Mouse (Mus musculus): ENCODE measurements around the gene Pnldc1. TPM values are rescaled to one million over a fixed set of nuclear protein-coding genes. Genes with fewer than 3 reads are reported as not detected.
A peak's percentile ranks its signal among the peaks of the same experiment; 100 is the strongest.
"Not testable (repeated sequence)": the region's sequence is repeated elsewhere in the genome, so short reads cannot be mapped to it uniquely, and the experiment has no call there.

Pnldc1 gene
- 2.2 and 2.3 TPM in 2 replicates for polyA plus RNA-seq (2015; fragmentation: Nextera tagmentation; extraction: Ambion mirVana)

DNA sequence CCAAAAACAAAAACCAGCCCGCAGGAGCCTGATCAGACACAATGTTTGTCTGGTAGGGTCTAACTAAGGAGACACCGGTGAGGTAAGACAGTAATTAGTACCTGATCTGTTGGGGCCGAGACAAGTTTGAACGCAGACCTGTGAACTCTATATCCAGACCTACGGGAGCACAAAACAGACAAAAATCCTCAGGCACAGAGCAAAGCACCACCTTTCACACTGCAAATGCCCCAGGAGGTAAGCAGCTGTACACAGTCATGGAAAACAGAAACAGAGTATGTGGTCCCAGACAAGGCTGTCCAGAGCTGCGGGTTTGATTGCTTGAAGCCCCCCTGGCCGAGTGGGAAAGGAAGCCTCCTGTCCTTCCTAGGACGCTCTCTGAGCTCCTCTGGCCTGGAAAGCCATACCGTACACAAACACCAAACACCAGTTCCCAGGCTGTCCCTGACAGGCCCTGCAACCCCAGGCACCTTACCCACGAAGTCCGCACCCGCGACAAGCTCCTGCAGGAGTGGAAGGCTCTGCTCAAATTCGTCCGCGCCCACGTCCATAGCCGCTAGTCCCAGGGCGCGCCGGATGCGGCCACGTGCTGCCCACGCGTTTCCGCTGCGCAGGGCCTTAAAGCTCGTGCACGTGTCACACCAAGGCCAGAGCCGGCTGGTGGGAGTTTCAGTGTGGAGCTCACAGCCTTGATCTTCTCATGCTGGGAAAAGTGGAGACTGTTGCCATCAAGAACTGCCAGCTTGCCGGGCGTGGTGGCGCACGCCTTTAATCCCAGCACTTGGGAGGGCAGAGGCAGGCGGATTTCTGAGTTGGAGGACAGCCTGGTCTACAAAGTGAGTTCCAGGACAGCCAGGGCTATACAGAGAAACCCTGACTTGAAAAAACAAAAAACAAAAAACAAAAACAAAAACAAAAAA lies at the start of gene Pnldc1:
Pnldc1 (minus strand) TSS at position 870 of the 920 bp plus-strand sequence.
- 84% methylated on average over 35 of the region's 35 CpGs for WGBS
- no peaks in the 10 kb centered on the region for H3K9me3 ChIP-seq (ENCODE audit: control insufficient read depth, low read length)
- no peak for ATAC-seq
- no peak within 1 kb of the TSS for H3K9ac ChIP-seq (replicated peaks; ENCODE audit: low read depth, low read length)
- H3K36me3 ChIP-seq (ENCODE audit: control insufficient read depth, insufficient read depth): peaks cover 16% of the 10 kb centered on the region
- H3K4me3 ChIP-seq (replicated peaks; ENCODE audit: low read length): no peak within 1 kb of the TSS
- H3K27ac ChIP-seq (ENCODE audit: low read length): no peak within 1 kb of the TSS
- no peaks in the 10 kb centered on the region; the same call in 1 of the 2 replicates for H3K4me1 ChIP-seq (replicated peaks; ENCODE audit: control insufficient read depth, insufficient read depth, low read length)
- H3K4me2 ChIP-seq (ENCODE audit: low read length): no peak within 1 kb of the TSS
- H3K27me3 ChIP-seq (replicated peaks; ENCODE audit: control insufficient read depth, insufficient read depth, low read length): no peaks in the 10 kb centered on the region

DNA sequence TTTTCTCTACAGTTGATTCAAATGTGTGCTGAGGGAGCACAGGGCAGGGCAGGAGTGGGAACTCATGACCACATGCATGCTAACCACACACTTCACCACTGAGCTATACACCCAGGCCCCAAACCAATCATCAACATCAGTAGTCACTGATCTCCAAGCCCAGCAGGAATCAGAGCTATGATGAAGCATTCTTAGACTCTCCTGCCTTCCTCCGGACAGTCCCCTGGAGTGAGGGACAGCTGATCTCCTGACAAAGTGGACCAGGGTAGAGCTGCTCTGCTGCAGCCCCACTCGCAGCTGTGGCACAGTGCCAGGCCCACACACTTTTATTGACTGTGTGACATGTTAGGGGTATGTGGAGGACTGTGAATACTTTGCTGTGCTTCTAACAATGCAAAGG lies 49.3 kb upstream of the Pnldc1 start:
- not testable (repeated sequence) for H3K27ac ChIP-seq (ENCODE audit: low read length); H3K27me3 ChIP-seq (replicated peaks; ENCODE audit: control insufficient read depth, insufficient read depth, low read length); H3K4me1 ChIP-seq (replicated peaks; ENCODE audit: control insufficient read depth, insufficient read depth, low read length); H3K9me3 ChIP-seq (ENCODE audit: control insufficient read depth, low read length); ATAC-seq; H3K9ac ChIP-seq (replicated peaks; ENCODE audit: low read depth, low read length); H3K36me3 ChIP-seq (ENCODE audit: control insufficient read depth, insufficient read depth)
- WGBS: 22% methylated on average over 1 of the region's 2 CpGs
- H3K4me2 ChIP-seq (ENCODE audit: low read length): peak overlapping the region; percentile 47
- peak overlapping the region; percentile 30 for H3K4me3 ChIP-seq (replicated peaks; ENCODE audit: low read length)

DNA sequence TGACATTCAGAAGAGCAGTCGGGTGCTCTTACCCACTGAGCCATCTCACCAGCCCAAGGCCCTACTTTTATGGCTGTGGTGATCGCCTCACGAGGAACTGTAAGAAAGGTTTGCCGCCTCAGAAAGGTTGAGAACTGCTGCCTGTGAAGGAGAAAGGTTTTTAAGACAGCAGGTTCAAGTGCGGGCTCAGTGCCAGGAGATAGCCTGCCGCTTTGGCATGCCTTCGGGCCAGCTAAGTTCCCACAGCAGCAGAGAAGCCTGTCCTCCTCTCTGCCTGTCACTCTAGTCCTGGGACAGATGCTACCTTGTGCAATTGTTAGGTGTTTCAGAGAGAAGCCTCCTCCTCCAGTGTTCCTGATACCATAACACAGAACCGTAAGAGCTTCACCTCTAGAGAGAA lies 46.6 kb upstream of the Pnldc1 start:
- Histone ChIP-seq H3K9me3 (ENCODE audit: control insufficient read depth, low read length) (no peaks in the 10 kb centered on the region), H3K4me3 (replicated peaks; ENCODE audit: low read length) (no peak overlapping the region), H3K27ac (ENCODE audit: low read length) (no peak overlapping the region), H3K4me2 (ENCODE audit: low read length) (no peak overlapping the region), H3K4me1 (replicated peaks; ENCODE audit: control insufficient read depth, insufficient read depth, low read length) (peaks cover 8% of the 10 kb centered on the region), H3K36me3 (ENCODE audit: control insufficient read depth, insufficient read depth) (peaks cover 4% of the 10 kb centered on the region), H3K27me3 (replicated peaks; ENCODE audit: control insufficient read depth, insufficient read depth, low read length) (no peaks in the 10 kb centered on the region), H3K9ac (replicated peaks; ENCODE audit: low read depth, low read length) (no peak overlapping the region)
- ATAC-seq: no peak
- 87% methylated on average over 8 of the region's 8 CpGs for WGBS

DNA sequence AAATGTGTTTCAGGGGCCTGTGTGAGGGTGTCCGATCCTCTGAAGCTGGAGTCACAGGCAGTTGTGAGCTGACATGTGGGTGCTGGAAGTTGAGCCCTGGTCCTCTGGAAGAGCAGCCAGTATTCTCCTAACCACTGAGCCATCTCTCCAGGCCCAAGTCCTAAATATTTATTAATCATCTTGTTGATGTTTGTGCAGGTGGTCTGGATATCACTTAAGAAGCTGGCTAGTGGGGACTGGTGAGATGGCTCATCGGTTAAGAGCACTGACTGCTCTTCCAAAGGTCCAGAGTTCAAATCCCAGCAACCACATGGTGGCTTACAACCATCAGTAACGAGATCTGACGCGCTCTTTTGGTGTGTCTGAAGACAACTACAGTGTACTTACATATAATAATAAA lies 39.6 kb upstream of the Pnldc1 start:
- Histone ChIP-seq H3K4me2 (ENCODE audit: low read length) (no peak overlapping the region), H3K4me1 (replicated peaks; ENCODE audit: control insufficient read depth, insufficient read depth, low read length) (no peaks in the 10 kb centered on the region), H3K27ac (ENCODE audit: low read length) (no peak overlapping the region), H3K9ac (replicated peaks; ENCODE audit: low read depth, low read length) (no peak overlapping the region), H3K4me3 (replicated peaks; ENCODE audit: low read length) (no peak overlapping the region), H3K36me3 (ENCODE audit: control insufficient read depth, insufficient read depth) (peaks cover 34% of the 10 kb centered on the region), H3K9me3 (ENCODE audit: control insufficient read depth, low read length) (no peaks in the 10 kb centered on the region), H3K27me3 (replicated peaks; ENCODE audit: control insufficient read depth, insufficient read depth, low read length) (no peaks in the 10 kb centered on the region)
- no peak for ATAC-seq
- WGBS: 97% methylated on average over 5 of the region's 5 CpGs

DNA sequence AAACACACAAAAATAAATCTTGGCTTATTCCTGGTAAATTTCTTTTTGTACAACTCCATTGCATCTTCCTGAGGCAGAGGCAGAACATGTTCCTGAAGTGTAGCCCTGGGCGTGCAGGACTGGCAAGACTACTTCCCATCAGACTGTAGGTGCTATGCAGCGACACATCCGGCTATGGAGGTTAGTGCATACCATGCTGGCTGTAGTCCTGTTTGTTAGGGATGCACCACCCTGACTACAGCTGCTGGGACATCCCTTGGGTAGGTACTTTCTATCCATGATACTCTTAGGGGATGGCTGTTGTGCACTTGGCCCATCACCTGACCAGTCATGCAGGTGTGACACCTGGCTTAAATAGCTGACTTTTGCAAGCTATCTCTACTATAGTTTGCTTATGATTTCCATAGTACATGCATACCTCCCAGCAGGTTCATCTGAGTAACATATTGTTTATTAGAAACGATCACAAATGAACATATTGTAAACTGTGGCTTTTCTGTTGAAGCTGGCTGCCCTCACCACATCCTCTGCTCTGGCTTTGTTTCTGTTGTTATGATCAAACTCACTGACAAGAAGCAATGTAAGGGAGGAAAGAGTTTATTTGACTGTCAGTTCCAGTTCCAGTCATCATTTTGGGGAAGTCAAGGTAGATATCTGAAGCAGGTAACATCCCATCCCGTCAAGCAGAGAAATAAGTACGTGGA lies 32.6 kb upstream of the Pnldc1 start:
- Histone ChIP-seq H3K9me3 (ENCODE audit: control insufficient read depth, low read length) (no peaks in the 10 kb centered on the region), H3K4me3 (replicated peaks; ENCODE audit: low read length) (no peak overlapping the region), H3K4me2 (ENCODE audit: low read length) (no peak overlapping the region), H3K4me1 (replicated peaks; ENCODE audit: control insufficient read depth, insufficient read depth, low read length) (peaks cover 6% of the 10 kb centered on the region), H3K27ac (ENCODE audit: low read length) (no peak overlapping the region), H3K36me3 (ENCODE audit: control insufficient read depth, insufficient read depth) (peaks cover 24% of the 10 kb centered on the region), H3K9ac (replicated peaks; ENCODE audit: low read depth, low read length) (no peak overlapping the region), H3K27me3 (replicated peaks; ENCODE audit: control insufficient read depth, insufficient read depth, low read length) (no peaks in the 10 kb centered on the region)
- 90% methylated on average over 6 of the region's 6 CpGs for WGBS
- no peak for ATAC-seq

DNA sequence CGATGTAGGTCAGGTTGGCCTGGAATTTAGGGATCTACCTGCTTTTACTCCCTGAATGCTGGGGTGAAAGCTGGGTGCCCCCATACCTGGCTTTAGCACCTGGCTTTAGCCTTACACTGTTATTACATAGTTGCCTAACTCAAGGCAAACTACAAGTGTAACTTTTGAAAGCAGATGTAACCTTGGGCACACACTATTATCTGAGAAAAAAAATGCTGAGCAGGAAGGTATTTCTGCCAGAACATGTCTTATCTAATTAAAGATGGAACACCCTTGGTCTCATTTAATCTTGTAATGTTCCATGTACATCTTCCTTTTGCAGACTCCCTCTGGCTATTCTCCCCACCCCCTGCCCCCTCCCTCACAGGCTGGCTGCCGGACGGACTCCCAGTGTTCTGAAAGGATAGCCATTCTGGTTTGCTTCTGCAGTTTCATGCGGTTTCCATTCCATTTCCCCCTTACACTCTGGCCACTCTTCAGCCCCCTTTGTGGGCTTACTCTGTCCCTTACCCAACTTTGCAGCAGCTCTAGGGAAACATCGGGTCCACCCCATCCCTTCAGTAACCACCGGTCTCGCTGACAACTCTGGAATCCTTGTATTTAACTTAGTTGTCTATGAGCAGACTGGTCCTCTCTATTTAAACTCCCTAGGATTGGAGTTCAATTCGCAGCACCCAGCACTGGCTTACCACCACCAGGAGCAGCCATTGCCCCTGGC lies 31.7 kb upstream of the Pnldc1 start:
- Histone ChIP-seq H3K4me3 (replicated peaks; ENCODE audit: low read length) (no peak overlapping the region), H3K9me3 (ENCODE audit: control insufficient read depth, low read length) (no peaks in the 10 kb centered on the region), H3K4me1 (replicated peaks; ENCODE audit: control insufficient read depth, insufficient read depth, low read length) (peaks cover 6% of the 10 kb centered on the region), H3K27ac (ENCODE audit: low read length) (no peak overlapping the region), H3K9ac (replicated peaks; ENCODE audit: low read depth, low read length) (no peak overlapping the region), H3K36me3 (ENCODE audit: control insufficient read depth, insufficient read depth) (peaks cover 24% of the 10 kb centered on the region), H3K27me3 (replicated peaks; ENCODE audit: control insufficient read depth, insufficient read depth, low read length) (no peaks in the 10 kb centered on the region), H3K4me2 (ENCODE audit: low read length) (no peak overlapping the region)
- no peak for ATAC-seq
- 72% methylated on average over 8 of the region's 8 CpGs for WGBS

DNA sequence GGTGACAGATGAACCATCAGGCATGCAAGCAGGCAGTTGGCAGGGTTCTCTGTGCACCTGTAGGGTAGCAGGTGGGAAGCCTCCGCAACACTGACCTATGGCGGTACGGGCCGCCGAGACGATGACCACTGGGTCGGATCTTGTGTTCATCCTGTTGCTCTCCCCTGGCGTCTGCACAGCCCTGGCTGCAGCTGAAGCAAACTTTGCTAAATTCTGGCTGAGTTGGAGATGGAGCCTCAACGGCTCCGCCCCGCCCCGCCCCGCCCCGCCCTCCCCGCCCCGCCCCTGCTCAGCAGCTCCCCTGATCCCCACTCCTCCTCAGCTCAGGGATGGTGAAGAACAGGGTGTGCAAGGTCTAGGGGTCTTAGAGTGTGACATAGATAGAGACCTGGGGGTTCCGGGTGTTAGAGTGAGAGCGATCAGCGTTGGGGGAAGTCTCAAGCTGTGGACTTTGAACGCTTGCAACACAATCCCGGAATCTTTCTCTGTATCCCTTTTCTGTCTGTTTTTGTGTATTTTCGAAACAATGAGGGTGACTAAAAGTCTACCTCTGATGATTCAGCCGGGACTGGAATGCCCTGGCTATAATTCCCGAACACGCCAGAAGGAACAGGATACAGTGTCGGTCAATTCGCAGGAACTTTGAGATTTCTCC lies 30.2 kb upstream of the Pnldc1 start, which contains the start of gene Acat3:
Acat3 (minus strand) TSS at position 450 of the 655 bp plus-strand sequence.
- Histone ChIP-seq H3K9me3 (ENCODE audit: control insufficient read depth, low read length) (no peaks in the 10 kb centered on the region), H3K4me1 (replicated peaks; ENCODE audit: control insufficient read depth, insufficient read depth, low read length) (peaks cover 6% of the 10 kb centered on the region), H3K27ac (ENCODE audit: low read length) (no peak within 1 kb of the TSS), H3K4me2 (ENCODE audit: low read length) (peak within 1 kb of the TSS; percentile 46), H3K36me3 (ENCODE audit: control insufficient read depth, insufficient read depth) (peaks cover 20% of the 10 kb centered on the region), H3K9ac (replicated peaks; ENCODE audit: low read depth, low read length) (0 out of 2 replicates have a peak within 1 kb of the TSS, but pooled peaks have one; percentile 37), H3K4me3 (replicated peaks; ENCODE audit: low read length) (peak within 1 kb of the TSS; percentile 26), H3K27me3 (replicated peaks; ENCODE audit: control insufficient read depth, insufficient read depth, low read length) (no peaks in the 10 kb centered on the region)
- ATAC-seq: peak; percentile 57
- WGBS: 14% methylated on average over 27 of the region's 27 CpGs

DNA sequence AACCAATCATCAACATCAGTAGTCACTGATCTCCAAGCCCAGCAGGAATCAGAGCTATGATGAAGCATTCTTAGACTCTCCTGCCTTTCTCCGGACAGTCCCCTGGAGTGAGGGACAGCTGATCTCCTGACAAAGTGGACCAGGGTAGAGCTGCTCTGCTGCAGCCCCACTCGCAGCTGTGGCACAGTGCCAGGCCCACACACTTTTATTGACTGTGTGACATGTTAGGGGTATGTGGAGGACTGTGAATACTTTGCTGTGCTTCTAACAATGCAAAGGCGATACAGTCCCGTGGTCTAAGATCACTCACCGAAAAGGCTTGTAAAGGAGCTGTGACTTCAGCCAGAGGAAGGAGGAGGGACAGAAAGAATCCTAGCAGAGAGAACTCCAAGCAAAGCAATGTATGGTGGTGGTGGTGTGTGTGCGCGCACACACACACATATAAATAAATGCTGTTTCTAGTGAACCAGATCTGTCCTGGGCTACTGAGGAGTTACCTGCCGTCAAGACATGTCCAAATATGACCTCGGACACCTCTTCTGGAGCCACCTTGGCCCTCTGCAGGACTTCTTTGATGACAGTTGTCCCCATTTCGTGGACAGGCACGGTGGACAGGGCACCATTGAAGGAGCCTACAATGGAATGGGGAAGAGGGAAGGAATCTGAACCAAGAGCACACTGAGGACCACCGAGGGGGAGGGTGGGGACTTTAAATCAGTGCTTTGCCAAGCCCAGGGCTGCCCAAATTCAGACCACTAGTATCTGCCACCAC lies 29.5 kb upstream of the Pnldc1 start:
- H3K9ac ChIP-seq (replicated peaks; ENCODE audit: low read depth, low read length); H3K27me3 ChIP-seq (replicated peaks; ENCODE audit: control insufficient read depth, insufficient read depth, low read length); H3K27ac ChIP-seq (ENCODE audit: low read length); H3K4me1 ChIP-seq (replicated peaks; ENCODE audit: control insufficient read depth, insufficient read depth, low read length); H3K9me3 ChIP-seq (ENCODE audit: control insufficient read depth, low read length): not testable (repeated sequence)
- 29% methylated on average over 2 of the region's 12 CpGs for WGBS
- Histone ChIP-seq H3K36me3 (ENCODE audit: control insufficient read depth, insufficient read depth) (peaks cover 15% of the 10 kb centered on the region), H3K4me3 (replicated peaks; ENCODE audit: low read length) (peak overlapping the region; percentile 26), H3K4me2 (ENCODE audit: low read length) (peak overlapping the region; percentile 46)
- peak; percentile 39; the same call in 1 of the 2 replicates for ATAC-seq
